Mouse (Mus musculus) bone marrow, adult 2 months (tissue): ENCODE measurements around the gene Gna11.

Source experiments
- CTCF ChIP-seq: fragments of 200-500 bp; IDR thresholded peaks from 2 replicates; pipeline ENCODE4 v1.5.1; 2011; ENCODE audit warnings: low read length, control low read depth; ENCODE audit not compliant: control insufficient read depth, insufficient read depth
- POLR2A ChIP-seq: fragments of 200-500 bp; IDR thresholded peaks from 2 replicates; pipeline ENCODE4 v1.6.1; 2011; ENCODE audit warnings: low read depth, mild to moderate bottlenecking, control low read depth, low read length, borderline replicate concordance; ENCODE audit not compliant: control insufficient read depth

- no peak for TF ChIP-seq POLR2A
- no peak for TF ChIP-seq CTCF
These were observed 38.4 kb upstream of the Gna11 start for GRCm38 (mm10) chr10:81583347-81583746.
